Mouse (Mus musculus): ENCODE results near the gene Acvr1b.

Gene Acvr1b

DNA sequence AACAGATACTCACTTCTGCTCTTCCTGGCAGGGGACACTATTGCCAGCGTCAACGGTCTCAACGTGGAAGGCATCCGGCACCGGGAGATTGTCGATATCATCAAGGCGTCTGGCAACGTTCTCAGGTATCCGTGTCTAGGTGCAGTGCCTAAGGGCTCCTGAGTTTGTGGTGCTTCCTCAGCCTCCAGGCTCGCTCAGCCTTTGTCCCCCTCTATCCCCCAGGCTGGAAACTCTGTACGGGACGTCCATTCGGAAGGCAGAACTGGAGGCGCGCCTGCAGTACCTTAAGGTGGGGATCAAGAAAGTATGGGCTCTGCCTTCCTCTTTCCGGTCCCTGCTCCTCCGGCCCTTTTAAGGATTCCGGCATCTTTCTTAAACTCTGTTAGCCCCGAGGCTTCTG, 56.6 kb downstream of the Acvr1b start:
- DNase-seq (ENCODE audit: low read depth), result no peak

DNA sequence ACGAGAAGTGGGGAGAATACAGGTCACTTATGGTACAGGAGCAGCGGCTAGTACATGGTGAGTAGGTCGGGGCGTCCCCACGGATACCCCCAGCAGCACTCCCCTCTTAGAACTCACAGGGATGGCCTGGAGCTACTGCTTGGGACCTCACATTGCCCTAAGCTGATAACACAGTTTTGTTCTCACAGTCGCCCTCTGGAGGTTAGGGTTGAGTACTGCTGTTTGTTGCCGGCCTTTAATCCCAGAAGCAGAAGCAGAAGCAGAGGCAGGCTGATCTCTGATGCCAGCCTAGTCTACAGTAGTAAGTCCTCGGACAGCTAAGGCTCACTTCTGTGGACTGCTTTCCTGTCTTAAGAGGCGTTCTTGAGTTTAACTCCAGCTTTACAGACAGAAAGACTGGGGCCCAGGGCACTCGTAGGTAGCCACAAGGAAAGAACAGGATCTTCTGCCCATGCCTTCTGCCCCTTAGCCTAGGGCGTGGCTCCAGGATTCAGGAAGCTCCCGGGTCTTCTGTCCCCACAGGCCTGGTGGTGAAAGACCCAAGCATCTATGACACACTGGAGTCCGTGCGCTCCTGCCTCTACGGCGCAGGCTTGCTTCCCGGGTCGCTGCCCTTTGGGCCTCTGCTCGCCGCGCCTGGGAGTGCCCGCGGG, 57.3 kb downstream of the Acvr1b start:
- DNase-seq (ENCODE audit: low read depth), result no peak

- no peak for DNase-seq (ENCODE audit: low read depth)
These were observed 57.8 kb downstream of the Acvr1b start for GRCm38 (mm10) chr15:101231648-101232180.

GRCm38 (mm10) chr15:101232607-101233006, 58.7 kb downstream of the Acvr1b start:
- no peak for DNase-seq (ENCODE audit: low read depth)

DNA sequence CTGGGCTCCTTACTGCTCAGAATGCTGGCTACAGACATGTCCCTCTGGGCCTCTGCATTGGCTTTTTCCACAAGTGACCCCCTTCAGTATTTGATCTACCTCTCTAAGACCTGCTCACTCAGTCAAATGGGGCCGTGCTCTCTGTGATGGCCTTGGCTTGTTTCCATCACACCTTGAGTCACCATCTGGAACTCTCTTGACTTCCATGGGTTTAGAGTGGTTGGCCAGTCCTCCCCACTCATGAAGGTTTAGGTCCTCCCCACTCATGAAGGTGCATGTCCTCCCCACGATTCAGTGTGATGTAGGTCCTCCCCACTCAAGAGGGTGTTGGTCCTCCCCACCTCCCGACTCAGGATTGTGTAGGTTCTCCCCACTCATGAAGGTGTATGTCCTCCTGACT, 59.3 kb downstream of the Acvr1b start:
- DNase-seq (ENCODE audit: low read depth), result no peak

GRCm38 (mm10) chr15:101233641-101234275, 59.9 kb downstream of the Acvr1b start:
- DNase-seq (ENCODE audit: low read depth), result no peak

GRCm38 (mm10) chr15:101234611-101235341, 60.9 kb downstream of the Acvr1b start:
- DNase-seq (ENCODE audit: low read depth), result no peak

GRCm38 (mm10) chr15:101235342-101235698, 61.5 kb downstream of the Acvr1b start:
- no peak for DNase-seq (ENCODE audit: low read depth)

GRCm38 (mm10) chr15:101235728-101236327, 62.0 kb downstream of the Acvr1b start:
- DNase-seq (ENCODE audit: low read depth), result no peak

- DNase-seq (ENCODE audit: low read depth), result no peak
These were observed 63.0 kb downstream of the Acvr1b start for GRCm38 (mm10) chr15:101236878-101237277.

- no peak for DNase-seq (ENCODE audit: low read depth)
These were observed 65.1 kb downstream of the Acvr1b start for GRCm38 (mm10) chr15:101238885-101239511.

GRCm38 (mm10) chr15:101239821-101240220, 66.0 kb downstream of the Acvr1b start:
- no peak for DNase-seq (ENCODE audit: low read depth)

GRCm38 (mm10) chr15:101240799-101241204, 66.9 kb downstream of the Acvr1b start:
- DNase-seq (ENCODE audit: low read depth), result no peak

- no peak for DNase-seq (ENCODE audit: low read depth)
These were observed 67.4 kb downstream of the Acvr1b start for GRCm38 (mm10) chr15:101241236-101241635.

DNA sequence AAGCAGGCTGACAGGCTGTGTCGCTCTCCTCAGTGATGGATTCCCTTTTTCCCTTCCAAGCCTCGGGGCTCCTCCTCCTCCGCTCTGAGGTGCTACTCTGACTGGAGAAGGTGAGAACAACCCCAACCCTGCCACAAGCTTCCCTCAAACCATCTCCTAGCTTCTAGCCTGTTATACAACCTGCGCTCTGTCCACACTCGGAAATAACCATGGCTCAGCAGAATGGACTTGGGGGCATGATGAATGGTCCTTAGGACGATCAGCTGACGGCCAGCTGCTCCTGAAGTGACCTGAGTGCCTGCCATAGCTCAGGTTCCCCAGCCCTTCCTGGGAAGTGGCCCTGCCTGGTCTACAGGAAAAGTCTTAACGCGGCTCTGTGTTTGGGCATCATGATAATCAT, 68.0 kb downstream of the Acvr1b start:
- DNase-seq (ENCODE audit: low read depth), result no peak

DNA sequence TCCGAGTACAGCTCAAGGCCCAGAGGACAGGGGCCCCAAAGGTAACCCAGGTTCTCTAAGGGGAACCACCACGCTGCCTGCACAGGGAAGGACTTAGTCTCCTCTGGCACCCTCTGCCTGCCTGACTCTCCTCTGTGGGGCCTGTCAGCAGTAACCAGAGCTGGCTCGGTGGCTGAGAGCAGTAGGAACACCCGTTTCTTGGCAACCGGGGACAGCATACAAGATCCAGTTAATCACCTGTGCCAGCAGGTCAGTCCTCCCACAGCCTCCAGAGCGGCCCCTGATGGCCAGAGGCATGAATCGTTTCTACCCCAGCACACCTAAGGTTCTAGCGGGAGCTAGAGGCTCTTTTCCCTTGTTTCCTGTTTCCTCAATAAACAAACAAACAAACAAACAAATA, 68.8 kb downstream of the Acvr1b start:
- no peak for DNase-seq (ENCODE audit: low read depth)

DNA sequence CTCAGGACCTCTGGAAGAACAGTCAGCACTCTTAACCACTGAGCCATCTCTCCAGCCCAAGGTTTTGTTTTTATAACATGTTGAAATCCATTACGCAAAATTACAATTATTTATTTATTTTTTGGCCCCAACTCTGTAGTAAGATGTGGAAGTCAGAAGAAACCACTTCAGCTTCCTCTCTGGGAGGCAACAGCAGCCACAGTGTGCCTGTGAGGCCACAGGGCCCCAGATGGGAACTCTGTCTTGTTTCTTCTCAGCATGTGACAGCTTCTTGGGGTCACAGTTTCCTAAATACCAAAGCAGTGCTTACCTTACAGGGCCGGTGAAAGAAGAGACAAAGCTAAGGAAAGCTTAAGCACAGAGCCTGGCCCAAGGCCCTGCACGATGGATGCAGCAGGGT, 70.1 kb downstream of the Acvr1b start:
- no peak for DNase-seq (ENCODE audit: low read depth)

DNA sequence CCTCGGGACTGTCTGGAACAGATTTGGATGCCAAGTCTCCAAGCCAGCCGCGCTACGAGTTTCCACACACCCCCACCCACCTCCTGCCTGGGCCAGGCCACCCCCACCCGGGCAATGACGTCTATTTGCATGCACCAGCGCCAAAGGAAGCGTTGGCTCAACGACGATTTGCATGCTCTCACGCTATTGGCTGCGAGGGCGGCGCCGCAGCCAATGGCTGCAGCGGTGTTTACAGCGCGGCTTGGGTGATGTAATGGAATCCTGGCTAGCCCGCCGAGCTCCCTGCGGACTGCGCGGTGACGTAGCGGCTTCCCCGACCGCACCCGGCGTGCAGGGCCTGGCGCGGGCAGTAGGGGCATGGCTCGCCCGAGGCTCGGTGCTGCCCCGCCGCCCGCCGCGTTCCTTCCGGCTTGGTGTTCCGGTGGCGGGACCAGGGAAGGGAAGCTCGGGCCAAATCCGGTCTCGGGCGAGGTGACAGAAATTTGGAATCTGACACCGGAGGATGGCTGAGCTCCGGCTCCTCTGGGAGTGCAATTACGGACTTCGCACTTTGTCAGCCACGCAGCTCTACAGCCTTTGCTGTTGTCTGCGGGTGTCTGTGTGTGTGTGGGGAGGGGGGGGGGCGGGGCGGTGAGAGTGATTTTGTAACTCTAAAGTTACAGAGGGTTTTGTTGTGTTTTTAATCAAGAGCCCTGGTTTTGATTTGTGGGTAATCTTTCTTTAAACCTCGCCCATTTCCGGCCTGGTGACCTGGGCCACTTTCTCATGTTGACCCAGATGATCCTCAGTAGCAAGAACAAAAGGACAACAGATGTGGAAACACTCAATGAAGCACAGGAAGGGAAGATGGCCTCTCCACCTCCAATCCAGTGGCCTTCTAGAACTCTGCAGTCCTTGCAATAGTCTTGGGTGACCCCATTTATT, 72.6 kb downstream of the Acvr1b start:
- DNase-seq (ENCODE audit: low read depth), result peak; percentile 97

DNA sequence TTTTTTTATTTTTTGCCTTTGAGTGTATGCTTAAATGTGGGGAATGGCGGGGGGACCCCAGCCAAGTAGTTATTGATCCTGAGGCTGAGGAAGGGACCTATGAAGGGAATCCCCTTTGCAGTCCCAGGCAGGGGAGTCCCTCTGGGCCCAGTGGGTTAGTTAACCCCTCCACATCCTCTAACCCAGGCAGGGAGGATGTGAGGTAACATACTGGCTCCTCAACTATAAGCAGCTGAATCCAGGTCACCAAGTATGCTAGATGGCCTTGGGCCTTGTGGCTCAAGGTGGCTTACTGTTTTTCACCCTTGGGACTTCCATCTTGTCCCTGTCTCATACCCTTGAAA, 73.3 kb downstream of the Acvr1b start:
- DNase-seq (ENCODE audit: low read depth), result no peak

GRCm38 (mm10) chr15:101248029-101248710, 74.3 kb downstream of the Acvr1b start:
- DNase-seq (ENCODE audit: low read depth), result no peak

Data from fibroblast of lung, adult 2 months (primary cell).